Mouse (Mus musculus) embryonic facial prominence, embryonic 13.5 days (tissue): ENCODE measurements around the gene Ldb3. TPM values are rescaled to one million over a fixed set of nuclear protein-coding genes. Genes with fewer than 3 reads are reported as not detected.

Source experiments
- ATAC-seq: fragments of 200-750 bp; cut with Nextera tagmentation; 2 replicates; pipeline ENCODE4 v1.8.0; 2017; ENCODE audit warnings: low read depth; ENCODE audit not compliant: insufficient number of reproducible peaks, insufficient read depth, low FRiP score, low TSS enrichment
- H3K27ac ChIP-seq: fragments of 300-500 bp; sonication (generic); 2 replicates; pipeline ENCODE4 v1.5.1; 2015; ENCODE audit warnings: moderate library complexity, mild to moderate bottlenecking, inconsistent platforms
- H3K27me3 ChIP-seq: fragments of 300-500 bp; sonication (generic); 2 replicates; pipeline ENCODE4 v1.6.1; 2015; ENCODE audit warnings: mild to moderate bottlenecking, inconsistent platforms
- H3K36me3 ChIP-seq: fragments of 300-500 bp; sonication (generic); 2 replicates; pipeline ENCODE4 v1.6.1; 2015; ENCODE audit warnings: mild to moderate bottlenecking, inconsistent platforms
- H3K4me1 ChIP-seq: fragments of 300-500 bp; sonication (generic); 2 replicates; pipeline ENCODE4 v1.6.1; 2015; ENCODE audit warnings: inconsistent platforms
- H3K4me2 ChIP-seq: fragments of 300-500 bp; sonication (generic); 2 replicates; pipeline ENCODE4 v1.6.1; 2015; ENCODE audit warnings: moderate library complexity, mild to moderate bottlenecking, inconsistent platforms
- H3K4me3 ChIP-seq: fragments of 300-500 bp; sonication (generic); 2 replicates; pipeline ENCODE4 v1.5.1; 2015; ENCODE audit warnings: mild to moderate bottlenecking, inconsistent platforms
- H3K9ac ChIP-seq: fragments of 300-500 bp; sonication (generic); 2 replicates; pipeline ENCODE4 v1.6.1; 2015; ENCODE audit warnings: mild to moderate bottlenecking, inconsistent platforms
- H3K9me3 ChIP-seq: fragments of 300-500 bp; sonication (generic); 2 replicates; pipeline ENCODE4 v1.6.1; 2016; ENCODE audit warnings: inconsistent platforms
- WGBS: fragments of 180-500 bp; shearing (Covaris S2); methylation state at CpG from one replicate; pipeline ENCODE4 v1.1.7; 2015; ENCODE audit warnings: mixed read lengths; 5-methylcytosine and 5-hydroxymethylcytosine counted together
- polyA plus RNA-seq: library from polyadenylated mRNA; unstranded; fragments of >200 nt; fragmentation: Nextera tagmentation; extraction: Ambion mirVana; gene quantifications from 2 replicates; pipeline ENCODE4 v1.2.1, GENCODE M21; 2015

Ldb3 gene
- polyA plus RNA-seq, 1 experiment from 2014 or later: 0.76 TPM

- Histone ChIP-seq H3K36me3 (no peaks in the 10 kb centered on the region), H3K27me3 (no peaks in the 10 kb centered on the region), H3K9ac (no peak overlapping the region), H3K4me3 (no peak overlapping the region), H3K9me3 (no peaks in the 10 kb centered on the region), H3K4me1 (peaks cover 33% of the 10 kb centered on the region), H3K27ac (no peak overlapping the region), H3K4me2 (no peak overlapping the region)
- 59% methylated on average over 8 of the region's 8 CpGs for WGBS
- no peak for ATAC-seq
These were observed 102.3 kb downstream of the Ldb3 start for GRCm38 (mm10) chr14:34486169-34486568.

DNA sequence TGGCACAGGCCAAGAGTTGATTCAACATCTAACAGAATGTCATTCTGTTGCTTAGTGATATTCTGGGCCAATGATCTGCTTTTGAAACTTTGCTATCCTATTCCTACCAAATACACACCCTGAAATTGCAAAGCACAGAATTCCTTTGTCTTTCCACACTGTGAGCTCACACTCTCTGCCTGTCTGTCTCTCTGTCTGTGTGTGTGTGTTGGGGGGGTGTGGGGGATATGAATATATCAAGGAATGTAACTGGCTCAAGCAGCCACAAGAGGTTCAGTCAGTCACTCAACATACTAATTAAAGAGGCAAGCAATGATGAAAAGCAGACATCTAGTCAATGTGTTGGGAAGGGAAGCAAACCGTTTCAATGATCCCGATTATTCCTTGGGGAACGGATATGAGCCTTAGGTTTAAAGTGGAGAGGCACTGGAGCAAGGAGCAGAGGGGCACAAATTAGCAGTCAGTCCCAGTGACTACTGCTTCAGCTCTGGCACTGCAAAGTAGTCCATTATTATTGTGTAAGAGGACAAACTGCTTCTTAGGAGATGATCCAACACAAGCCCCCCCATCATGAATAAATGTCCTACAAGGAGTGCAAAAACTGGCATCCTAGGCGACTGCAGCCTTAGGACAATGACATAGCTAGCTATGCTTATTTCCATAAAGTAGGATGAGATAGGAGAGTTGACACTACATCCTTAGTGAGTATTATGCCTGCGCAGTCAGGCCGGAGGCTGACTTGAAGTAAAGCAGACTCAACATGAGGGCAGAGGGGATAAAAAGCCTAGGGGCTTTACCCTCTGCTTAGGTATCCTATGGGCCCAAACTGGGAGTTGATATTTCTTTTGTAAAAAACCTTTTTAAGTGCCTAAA, 104.8 kb downstream of the Ldb3 start:
- ATAC-seq: no peak
- Histone ChIP-seq H3K27me3 (no peaks in the 10 kb centered on the region), H3K9ac (no peak overlapping the region), H3K4me1 (peaks cover 20% of the 10 kb centered on the region), H3K4me2 (no peak overlapping the region), H3K9me3 (no peaks in the 10 kb centered on the region), H3K27ac (no peak overlapping the region), H3K36me3 (no peaks in the 10 kb centered on the region), H3K4me3 (no peak overlapping the region)
- 58% methylated on average over 6 of the region's 6 CpGs for WGBS

Other genes with a start within 250 kb of the Ldb3 start
- gene Fam25c, start 233.2 kb downstream of the Ldb3 start, polyA plus RNA-seq: 4.7 and 6.9 TPM in 2 replicates
- 1.8 and 4.4 TPM in 2 replicates for gene Sncg, start 213.9 kb downstream of the Ldb3 start, polyA plus RNA-seq
- 7.4 and 7.7 TPM in 2 replicates for gene Mmrn2, start 213.2 kb downstream of the Ldb3 start, polyA plus RNA-seq
- gene Bmpr1a, start 85.3 kb downstream of the Ldb3 start, polyA plus RNA-seq: 58.1 and 64.9 TPM in 2 replicates
- gene 9230112D13Rik, start 65.9 kb downstream of the Ldb3 start, polyA plus RNA-seq: not detected in 2 replicates
- not detected in 2 replicates for gene Opn4, start 11.5 kb upstream of the Ldb3 start, polyA plus RNA-seq
- 29.9 and 30.5 TPM in 2 replicates for gene Wapl, start 85.2 kb upstream of the Ldb3 start, polyA plus RNA-seq
- 0.81 and 1.0 TPM in 2 replicates for gene Grid1, start 231.4 kb upstream of the Ldb3 start, polyA plus RNA-seq